Mouse (Mus musculus) lung, embryonic 14.5 days (tissue): Measurements from ENCODE around the gene Mrtfa. TPM values are rescaled to one million over a fixed set of nuclear protein-coding genes. Genes with fewer than 3 reads are reported as not detected.

ENCODE experiments used
- ATAC-seq: fragments of 200-750 bp; cut with Nextera tagmentation; 2 replicates; pipeline ENCODE4 v1.8.0; 2017; ENCODE audit warnings: mild to moderate bottlenecking, moderate TSS enrichment, moderate library complexity; ENCODE audit not compliant: insufficient read depth
- DNase-seq: peaks from one replicate; pipeline ENCODE4 v3.0.0-alpha.2; 2015
- H3K27ac ChIP-seq: fragments of 300-500 bp; sonication (generic); 2 replicates; pipeline ENCODE4 v1.5.1; 2014; ENCODE audit warnings: low read depth, mild to moderate bottlenecking, moderate library complexity
- H3K27me3 ChIP-seq: fragments of 300-500 bp; sonication (generic); 2 replicates; pipeline ENCODE4 v1.6.1; 2014; ENCODE audit warnings: low read length, control low read depth; ENCODE audit not compliant: insufficient read depth
- H3K36me3 ChIP-seq: fragments of 300-500 bp; sonication (generic); 2 replicates; pipeline ENCODE4 v1.6.1; 2014; ENCODE audit warnings: control low read depth; ENCODE audit not compliant: insufficient read depth
- H3K4me1 ChIP-seq: fragments of 300-500 bp; sonication (generic); 2 replicates; pipeline ENCODE4 v1.6.1; 2014; ENCODE audit warnings: antibody characterized with exemption, control low read depth; ENCODE audit not compliant: insufficient read depth
- H3K4me2 ChIP-seq: fragments of 300-500 bp; sonication (generic); 2 replicates; pipeline ENCODE4 v1.6.1; 2014; ENCODE audit warnings: mild to moderate bottlenecking
- H3K4me3 ChIP-seq: fragments of 300-500 bp; sonication (generic); 2 replicates; pipeline ENCODE4 v1.5.1; 2014; ENCODE audit warnings: low read depth, low read length
- H3K9ac ChIP-seq: fragments of 300-500 bp; sonication (generic); 2 replicates; pipeline ENCODE4 v1.6.1; 2014
- H3K9me3 ChIP-seq: fragments of 300-500 bp; sonication (generic); 2 replicates; pipeline ENCODE4 v1.6.1; 2016; ENCODE audit warnings: low read depth, low read length, control low read depth
- CTCF ChIP-seq: IDR thresholded peaks from 2 replicates; pipeline ENCODE4 v1.5.1; 2016; ENCODE audit warnings: antibody characterized with exemption, low read depth
- WGBS: fragments of 180-500 bp; shearing (Covaris S2); extraction: QIAGEN DNeasy Blood & Tissue Kit; methylation state at CpG from one replicate; pipeline ENCODE4 v1.1.7; 2014; 5-methylcytosine and 5-hydroxymethylcytosine counted together
- polyA plus RNA-seq: library from polyadenylated mRNA; unstranded; fragments of >200 nt; fragmentation: Nextera tagmentation; extraction: Ambion mirVana; gene quantifications from 2 replicates; pipeline ENCODE4 v1.2.1, GENCODE M21; 2014

Mrtfa gene
- polyA plus RNA-seq, 1 experiment from 2014 or later, result 28.9 TPM

GRCm38 (mm10) chr15:81015068-81015744 lies 175.4 kb downstream of the Mrtfa start:
- Histone ChIP-seq H3K4me2 (no peak overlapping the region), H3K27me3 (no peaks in the 10 kb centered on the region), H3K9ac (no peak overlapping the region), H3K4me1 (no peaks in the 10 kb centered on the region), H3K27ac (no peak overlapping the region), H3K36me3 (peaks cover 91% of the 10 kb centered on the region), H3K4me3 (no peak overlapping the region), H3K9me3 (no peaks in the 10 kb centered on the region)
- ATAC-seq (no peak), DNase-seq (no peak)
- 82% methylated on average over 5 of the region's 5 CpGs for WGBS
- TF ChIP-seq CTCF, result no peak

GRCm38 (mm10) chr15:81013186-81013585 lies 177.4 kb downstream of the Mrtfa start:
- peaks cover 87% of the 10 kb centered on the region for H3K36me3 ChIP-seq
- DNase-seq, result no peak
- TF ChIP-seq CTCF, result no peak

GRCm38 (mm10) chr15:81012359-81012758 lies 178.2 kb downstream of the Mrtfa start:
- H3K36me3 ChIP-seq, result peaks cover 82% of the 10 kb centered on the region

More at GRCm38 (mm10) chr15:81013186-81013585, 177.4 kb downstream of the Mrtfa start:
- Histone ChIP-seq H3K4me2 (no peak overlapping the region), H3K4me3 (no peak overlapping the region), H3K9ac (no peak overlapping the region), H3K9me3 (no peaks in the 10 kb centered on the region), H3K4me1 (no peaks in the 10 kb centered on the region), H3K27me3 (no peaks in the 10 kb centered on the region), H3K27ac (no peak overlapping the region)
- ATAC-seq, result no peak
- 84% methylated on average over 7 of the region's 7 CpGs for WGBS

GRCm38 (mm10) chr15:81011523-81011922 lies 179.0 kb downstream of the Mrtfa start:
- DNase-seq, result no peak
- Histone ChIP-seq H3K27ac (no peak overlapping the region), H3K9ac (no peak overlapping the region), H3K27me3 (no peaks in the 10 kb centered on the region), H3K4me1 (no peaks in the 10 kb centered on the region), H3K4me3 (no peak overlapping the region), H3K4me2 (no peak overlapping the region), H3K36me3 (peaks cover 74% of the 10 kb centered on the region), H3K9me3 (no peaks in the 10 kb centered on the region)
- no peak for TF ChIP-seq CTCF
- 58% methylated on average over 3 of the region's 3 CpGs for WGBS
- no peak for ATAC-seq

More at GRCm38 (mm10) chr15:81012359-81012758, 178.2 kb downstream of the Mrtfa start:
- no peaks in the 10 kb centered on the region for H3K9me3 ChIP-seq
- ATAC-seq (no peak), DNase-seq (no peak)
- no peak overlapping the region for H3K4me3 ChIP-seq
- H3K4me1 ChIP-seq, result no peaks in the 10 kb centered on the region
- H3K27ac ChIP-seq, result no peak overlapping the region
- H3K27me3 ChIP-seq, result no peaks in the 10 kb centered on the region
- H3K9ac ChIP-seq, result no peak overlapping the region
- WGBS, result 82% methylated on average over 4 of the region's 4 CpGs
- no peak overlapping the region for H3K4me2 ChIP-seq
- TF ChIP-seq CTCF, result no peak

GRCm38 (mm10) chr15:81010114-81010513 lies 180.4 kb downstream of the Mrtfa start:
- Histone ChIP-seq H3K4me2 (no peak overlapping the region), H3K9ac (no peak overlapping the region), H3K4me3 (no peak overlapping the region), H3K27me3 (no peaks in the 10 kb centered on the region), H3K9me3 (no peaks in the 10 kb centered on the region), H3K27ac (no peak overlapping the region), H3K36me3 (peaks cover 61% of the 10 kb centered on the region), H3K4me1 (no peaks in the 10 kb centered on the region)
- no peak for TF ChIP-seq CTCF
- WGBS, result 64% methylated on average over 7 of the region's 7 CpGs
- ATAC-seq, result no peak
- no peak for DNase-seq

- WGBS, result 47% methylated on average over 10 of the region's 10 CpGs
- no peak overlapping the region for H3K27ac ChIP-seq
- ATAC-seq (no peak), DNase-seq (peak; percentile 60)
- no peaks in the 10 kb centered on the region for H3K27me3 ChIP-seq
- H3K9ac ChIP-seq, result no peak overlapping the region
- H3K4me1 ChIP-seq, result no peaks in the 10 kb centered on the region
- H3K4me3 ChIP-seq, result no peak overlapping the region
- H3K9me3 ChIP-seq, result no peaks in the 10 kb centered on the region
- peak; percentile 59 for TF ChIP-seq CTCF
- no peak overlapping the region for H3K4me2 ChIP-seq
- H3K36me3 ChIP-seq, result peaks cover 50% of the 10 kb centered on the region
Measured at GRCm38 (mm10) chr15:81008689-81009123, 181.9 kb downstream of the Mrtfa start.

GRCm38 (mm10) chr15:81007905-81008304 lies 182.7 kb downstream of the Mrtfa start:
- no peak overlapping the region for H3K4me2 ChIP-seq
- WGBS, result 84% methylated on average over 8 of the region's 8 CpGs
- H3K27ac ChIP-seq, result no peak overlapping the region
- no peak for TF ChIP-seq CTCF
- DNase-seq (no peak), ATAC-seq (no peak)
- no peaks in the 10 kb centered on the region for H3K4me1 ChIP-seq
- H3K9ac ChIP-seq, result no peak overlapping the region
- no peaks in the 10 kb centered on the region for H3K9me3 ChIP-seq
- peaks cover 47% of the 10 kb centered on the region for H3K36me3 ChIP-seq
- no peak overlapping the region for H3K4me3 ChIP-seq
- H3K27me3 ChIP-seq, result no peaks in the 10 kb centered on the region
